Mouse (Mus musculus): ENCODE results near the gene Ppat.

DNA sequence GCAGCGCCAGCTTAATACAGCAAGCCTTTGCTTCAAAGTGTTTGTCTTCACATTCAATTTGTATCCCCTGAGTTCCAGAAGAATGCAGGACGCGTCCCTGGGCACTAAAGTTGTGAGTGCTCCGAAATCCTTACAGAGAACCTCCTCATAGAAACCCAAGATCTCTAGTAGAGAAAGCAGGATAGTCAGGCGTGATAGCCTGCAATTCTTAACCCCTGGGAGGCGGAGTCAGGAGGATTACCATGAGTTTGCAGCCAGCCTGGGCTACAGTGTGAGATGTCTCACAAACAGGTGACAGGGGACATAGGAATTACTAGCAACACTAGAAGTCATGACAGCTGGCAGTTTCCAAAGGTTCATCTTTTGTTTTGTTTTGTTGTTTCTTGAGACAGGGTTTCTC lies 81.8 kb downstream of the Ppat start:
- no peak for TF ChIP-seq CTCF (IDR thresholded peaks at IDR 0.05; ENCODE audit: low read depth, low read length)
- TF ChIP-seq POLR2A (IDR thresholded peaks at IDR 0.05; ENCODE audit: borderline replicate concordance, low read depth, low read length) = no peak

All from bone marrow macrophage, adult 2 months (primary cell).